Mouse (Mus musculus) lung, postnatal 0 days (tissue): ENCODE data around the gene Tnp2.

Experiments
- CTCF ChIP-seq: IDR thresholded peaks from 2 replicates; pipeline ENCODE4 v1.5.1; 2016; ENCODE audit warnings: antibody characterized with exemption, mild to moderate bottlenecking
- EP300 ChIP-seq: IDR thresholded peaks from 2 replicates; pipeline ENCODE4 v1.6.1; 2016; ENCODE audit warnings: antibody characterized with exemption, mild to moderate bottlenecking, control low read depth

DNA sequence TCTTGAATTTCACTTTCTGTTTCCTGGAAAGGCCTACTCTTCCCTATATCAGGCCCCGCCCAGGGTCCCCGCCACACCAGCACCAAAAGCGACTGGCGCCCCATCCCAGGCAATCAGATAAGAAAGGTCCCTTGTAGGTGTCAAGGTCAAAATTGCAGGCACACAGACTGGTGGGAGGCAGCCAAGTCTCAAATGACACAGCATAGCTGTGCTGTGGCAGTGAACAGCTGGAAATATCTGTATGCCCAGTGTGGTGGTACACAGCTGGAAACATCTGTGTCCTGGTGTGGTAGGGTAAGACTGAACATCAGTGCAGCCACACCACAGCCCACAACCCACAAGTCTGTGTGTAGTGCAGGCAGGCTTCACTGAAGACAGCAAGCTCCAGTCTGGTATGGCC is 26.4 kb upstream of the Tnp2 start:
- TF ChIP-seq CTCF: no peak
- TF ChIP-seq EP300: peak; percentile 52; the same call in 1 of the 2 replicates
